Mouse (Mus musculus) spleen, postnatal 14 days (tissue): ENCODE measurements around the gene Theg.
A peak's percentile ranks its signal among the peaks of the same experiment; 100 is the strongest.

Source experiments
- DNase-seq, 2 experiments: peaks; one replicate each; pipeline ENCODE4 v3.0.0; 2021 to 2022; ENCODE audit warnings: low spot score in 2 of 2

The Theg gene

GRCm38 (mm10) chr10:79594872-79595589 lies 7.9 kb upstream of the Theg start:
- DNase-seq = peak in 1 of 2 experiments; percentile 9

- no peak for DNase-seq
Measured at GRCm38 (mm10) chr10:79594111-79594510, 7.0 kb upstream of the Theg start.

GRCm38 (mm10) chr10:79590702-79591101 lies 3.6 kb upstream of the Theg start:
- no peak for DNase-seq

GRCm38 (mm10) chr10:79587752-79588126 lies 608 bp upstream of the Theg start:
- DNase-seq = no peak

GRCm38 (mm10) chr10:79586243-79586642 lies 888 bp downstream of the Theg start:
- DNase-seq = no peak

- no peak for DNase-seq
Measured at GRCm38 (mm10) chr10:79585723-79586122, 1.4 kb downstream of the Theg start.

- no peak for DNase-seq
Measured at GRCm38 (mm10) chr10:79585136-79585535, 2.0 kb downstream of the Theg start.

GRCm38 (mm10) chr10:79584426-79584825 lies 2.7 kb downstream of the Theg start:
- peak in 1 of 2 experiments; percentile 7 for DNase-seq

GRCm38 (mm10) chr10:79584021-79584420 lies 3.1 kb downstream of the Theg start:
- DNase-seq = no peak

- no peak for DNase-seq
Measured at GRCm38 (mm10) chr10:79581501-79581900, 5.6 kb downstream of the Theg start.

GRCm38 (mm10) chr10:79580811-79581210 lies 6.3 kb downstream of the Theg start:
- DNase-seq = peak in 1 of 2 experiments; percentile 45

- DNase-seq = no peak
Measured at GRCm38 (mm10) chr10:79580356-79580755, 6.8 kb downstream of the Theg start.

- no peak for DNase-seq
Measured at GRCm38 (mm10) chr10:79579781-79580180, 7.3 kb downstream of the Theg start.

- no peak for DNase-seq
Measured at GRCm38 (mm10) chr10:79578891-79579290, 8.2 kb downstream of the Theg start.

GRCm38 (mm10) chr10:79578276-79578675 lies 8.9 kb downstream of the Theg start:
- DNase-seq = no peak

- DNase-seq = no peak
Measured at GRCm38 (mm10) chr10:79577376-79577775, 9.8 kb downstream of the Theg start.

- DNase-seq = no peak
Measured at GRCm38 (mm10) chr10:79575754-79576153, 11.4 kb downstream of the Theg start.

- DNase-seq = no peak
Measured at GRCm38 (mm10) chr10:79574796-79575195, 12.3 kb downstream of the Theg start.

GRCm38 (mm10) chr10:79574350-79574749 lies 12.8 kb downstream of the Theg start:
- no peak for DNase-seq

- no peak for DNase-seq
Measured at GRCm38 (mm10) chr10:79573611-79574010, 13.5 kb downstream of the Theg start.

- no peak for DNase-seq
Measured at GRCm38 (mm10) chr10:79571314-79571713, 15.8 kb downstream of the Theg start.

GRCm38 (mm10) chr10:79569921-79570320 lies 17.2 kb downstream of the Theg start:
- DNase-seq = no peak

GRCm38 (mm10) chr10:79559716-79560115 lies 27.4 kb downstream of the Theg start:
- no peak for DNase-seq

GRCm38 (mm10) chr10:79557496-79557895 lies 29.6 kb downstream of the Theg start:
- no peak for DNase-seq
